Mouse (Mus musculus) E14TG2a.4 (cell line): ENCODE measurements around the gene Nat10.

ENCODE experiments used
- H3K27me3 ChIP-seq: 2 replicates; pipeline ENCODE4 v1.6.1; 2014; ENCODE audit warnings: low read length, control low read depth; ENCODE audit not compliant: insufficient read depth
- H3K36me3 ChIP-seq: 2 replicates; pipeline ENCODE4 v1.6.1; 2014; ENCODE audit warnings: low read length, control low read depth; ENCODE audit not compliant: insufficient read depth
- H3K4me1 ChIP-seq: replicated peaks from 2 replicates; pipeline ENCODE4 v1.6.1; 2014; ENCODE audit warnings: low read depth, low read length, control low read depth
- H3K4me3 ChIP-seq: replicated peaks from 2 replicates; pipeline ENCODE4 v1.5.1; 2014; ENCODE audit warnings: mild to moderate bottlenecking, low read length
- H3K9me3 ChIP-seq: 2 replicates; pipeline ENCODE4 v1.6.1; 2014; ENCODE audit warnings: low read length, control low read depth
- CTCF ChIP-seq: conservative IDR thresholded peaks from 2 replicates; pipeline ENCODE4 v1.5.1; 2014; ENCODE audit warnings: low read length
- NANOG ChIP-seq: IDR thresholded peaks from 2 replicates; pipeline ENCODE4 v1.6.1; 2014; ENCODE audit warnings: borderline replicate concordance, low read length, mixed read lengths
- POU5F1 ChIP-seq: IDR thresholded peaks from 2 replicates; pipeline ENCODE4 v1.6.1; 2014; ENCODE audit warnings: low read length, borderline replicate concordance

Nat10 gene

GRCm38 (mm10) chr2:103755458-103756085 lies 5.5 kb downstream of the Nat10 start:
- Histone ChIP-seq H3K27me3 (no peaks in the 10 kb centered on the region), H3K4me3 (no peak overlapping the region), H3K9me3 (no peaks in the 10 kb centered on the region), H3K36me3 (peaks cover 80% of the 10 kb centered on the region), H3K4me1 (peaks cover 35% of the 10 kb centered on the region)
- TF ChIP-seq NANOG (no peak), CTCF (no peak), POU5F1 (no peak)

GRCm38 (mm10) chr2:103754614-103755013 lies 6.5 kb downstream of the Nat10 start:
- peaks cover 90% of the 10 kb centered on the region for H3K36me3 ChIP-seq
- TF ChIP-seq POU5F1 (no peak), NANOG (no peak), CTCF (no peak)
- H3K9me3 ChIP-seq: no peaks in the 10 kb centered on the region
- H3K4me3 ChIP-seq: no peak overlapping the region
- peaks cover 37% of the 10 kb centered on the region for H3K4me1 ChIP-seq
- H3K27me3 ChIP-seq: no peaks in the 10 kb centered on the region

- Histone ChIP-seq H3K4me1 (peaks cover 35% of the 10 kb centered on the region), H3K9me3 (no peaks in the 10 kb centered on the region), H3K27me3 (no peaks in the 10 kb centered on the region), H3K36me3 (peaks cover 99% of the 10 kb centered on the region), H3K4me3 (no peak overlapping the region)
- TF ChIP-seq CTCF: no peak
- no peak for TF ChIP-seq NANOG
- no peak for TF ChIP-seq POU5F1
These were observed 9.3 kb downstream of the Nat10 start for GRCm38 (mm10) chr2:103751771-103752170.

- no peak for TF ChIP-seq CTCF
- TF ChIP-seq NANOG: no peak
- TF ChIP-seq POU5F1: no peak
- Histone ChIP-seq H3K9me3 (no peaks in the 10 kb centered on the region), H3K4me1 (peaks cover 43% of the 10 kb centered on the region), H3K36me3 (peaks cover 100% of the 10 kb centered on the region), H3K27me3 (no peaks in the 10 kb centered on the region), H3K4me3 (no peak overlapping the region)
These were observed 12.0 kb downstream of the Nat10 start for GRCm38 (mm10) chr2:103749091-103749490.

GRCm38 (mm10) chr2:103747891-103748290 lies 13.2 kb downstream of the Nat10 start:
- Histone ChIP-seq H3K36me3 (peaks cover 100% of the 10 kb centered on the region), H3K27me3 (no peaks in the 10 kb centered on the region), H3K4me1 (peaks cover 43% of the 10 kb centered on the region), H3K9me3 (no peaks in the 10 kb centered on the region), H3K4me3 (no peak overlapping the region)
- TF ChIP-seq POU5F1 (no peak), CTCF (no peak), NANOG (no peak)

- Histone ChIP-seq H3K4me1 (peaks cover 45% of the 10 kb centered on the region), H3K27me3 (no peaks in the 10 kb centered on the region), H3K4me3 (no peak overlapping the region), H3K36me3 (peaks cover 100% of the 10 kb centered on the region), H3K9me3 (peaks cover 4% of the 10 kb centered on the region)
- TF ChIP-seq CTCF (no peak), POU5F1 (no peak), NANOG (no peak)
These were observed 14.3 kb downstream of the Nat10 start for GRCm38 (mm10) chr2:103746761-103747160.

- no peak for TF ChIP-seq POU5F1
- no peak for TF ChIP-seq NANOG
- TF ChIP-seq CTCF: no peak
- Histone ChIP-seq H3K36me3 (peaks cover 100% of the 10 kb centered on the region), H3K27me3 (no peaks in the 10 kb centered on the region), H3K4me1 (peaks cover 44% of the 10 kb centered on the region), H3K4me3 (no peak overlapping the region), H3K9me3 (peaks cover 4% of the 10 kb centered on the region)
These were observed 15.0 kb downstream of the Nat10 start for GRCm38 (mm10) chr2:103746096-103746495.

- Histone ChIP-seq H3K4me1 (peaks cover 44% of the 10 kb centered on the region), H3K36me3 (peaks cover 100% of the 10 kb centered on the region), H3K9me3 (peaks cover 4% of the 10 kb centered on the region), H3K27me3 (no peaks in the 10 kb centered on the region), H3K4me3 (no peak overlapping the region)
- TF ChIP-seq CTCF (no peak), NANOG (no peak), POU5F1 (no peak)
These were observed 15.6 kb downstream of the Nat10 start for GRCm38 (mm10) chr2:103745481-103745880.

- H3K4me3 ChIP-seq: no peak overlapping the region
- no peaks in the 10 kb centered on the region for H3K27me3 ChIP-seq
- peaks cover 4% of the 10 kb centered on the region for H3K9me3 ChIP-seq
- peaks cover 100% of the 10 kb centered on the region for H3K36me3 ChIP-seq
- peaks cover 34% of the 10 kb centered on the region for H3K4me1 ChIP-seq
- TF ChIP-seq POU5F1: no peak
- TF ChIP-seq CTCF: peak; percentile 97
These were observed 17.1 kb downstream of the Nat10 start for GRCm38 (mm10) chr2:103743988-103744387.
